Mouse (Mus musculus): ENCODE data around the gene Steap3.

The Steap3 gene

GRCm38 (mm10) chr1:120231334-120231733 lies 41.2 kb downstream of the Steap3 start:
- no peaks in the 10 kb centered on the region for H3K27me3 ChIP-seq (ENCODE audit: insufficient read depth, low read length)
- H3K36me3 ChIP-seq (ENCODE audit: insufficient read depth, low read length): peaks cover 22% of the 10 kb centered on the region
- H3K9me3 ChIP-seq (ENCODE audit: low read length): peaks cover 8% of the 10 kb centered on the region
- no peak overlapping the region for H3K4me3 ChIP-seq (replicated peaks; ENCODE audit: low read length)
- TF ChIP-seq POU5F1 (IDR thresholded peaks at IDR 0.05; ENCODE audit: borderline replicate concordance, low read length) (no peak), CTCF (conservative IDR thresholded peaks at IDR 0.05; ENCODE audit: low read length) (peak; percentile 24; the same call in 1 of the 2 replicates)
- H3K4me1 ChIP-seq (replicated peaks; ENCODE audit: low read depth, low read length): no peaks in the 10 kb centered on the region; the same call in 1 of the 2 replicates

GRCm38 (mm10) chr1:120229723-120230471 lies 42.6 kb downstream of the Steap3 start:
- H3K27me3 ChIP-seq (ENCODE audit: insufficient read depth, low read length): no peaks in the 10 kb centered on the region
- no peak for TF ChIP-seq NANOG (IDR thresholded peaks at IDR 0.05; ENCODE audit: borderline replicate concordance, low read length)
- TF ChIP-seq POU5F1 (IDR thresholded peaks at IDR 0.05; ENCODE audit: borderline replicate concordance, low read length): no peak
- no peak for TF ChIP-seq CTCF (conservative IDR thresholded peaks at IDR 0.05; ENCODE audit: low read length)
- no peaks in the 10 kb centered on the region; the same call in 1 of the 2 replicates for H3K4me1 ChIP-seq (replicated peaks; ENCODE audit: low read depth, low read length)
- peaks cover 8% of the 10 kb centered on the region for H3K9me3 ChIP-seq (ENCODE audit: low read length)
- H3K36me3 ChIP-seq (ENCODE audit: insufficient read depth, low read length): peaks cover 22% of the 10 kb centered on the region
- no peak overlapping the region for H3K4me3 ChIP-seq (replicated peaks; ENCODE audit: low read length)

DNA sequence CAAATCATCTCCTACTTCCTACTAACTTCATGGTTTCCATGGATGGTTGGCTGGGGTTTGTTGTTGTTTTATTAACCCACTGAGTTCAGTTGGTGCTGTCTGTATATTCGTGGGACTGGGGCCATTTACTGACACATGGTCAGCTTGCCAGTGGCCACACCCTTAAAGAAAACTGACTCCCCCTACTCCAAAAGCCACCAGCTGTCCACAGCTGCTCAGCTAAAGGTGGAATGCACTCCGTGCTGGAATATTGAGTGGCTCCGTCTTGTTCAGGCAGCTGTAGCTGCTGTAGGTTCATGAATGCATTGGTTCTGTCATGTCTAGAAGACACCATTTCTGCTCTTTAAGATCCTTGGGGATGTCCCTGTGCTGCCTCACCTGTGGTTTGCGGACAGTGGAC lies 48.9 kb downstream of the Steap3 start:
- Histone ChIP-seq H3K4me1 (replicated peaks; ENCODE audit: low read depth, low read length) (no peaks in the 10 kb centered on the region), H3K4me3 (replicated peaks; ENCODE audit: low read length) (no peak overlapping the region), H3K9me3 (ENCODE audit: low read length) (no peaks in the 10 kb centered on the region), H3K27me3 (ENCODE audit: insufficient read depth, low read length) (no peaks in the 10 kb centered on the region), H3K36me3 (ENCODE audit: insufficient read depth, low read length) (no peaks in the 10 kb centered on the region)
- TF ChIP-seq NANOG (IDR thresholded peaks at IDR 0.05; ENCODE audit: borderline replicate concordance, low read length) (no peak), CTCF (conservative IDR thresholded peaks at IDR 0.05; ENCODE audit: low read length) (no peak), POU5F1 (IDR thresholded peaks at IDR 0.05; ENCODE audit: borderline replicate concordance, low read length) (no peak)

- Histone ChIP-seq H3K4me1 (replicated peaks; ENCODE audit: low read depth, low read length) (no peaks in the 10 kb centered on the region), H3K27me3 (ENCODE audit: insufficient read depth, low read length) (no peaks in the 10 kb centered on the region), H3K4me3 (replicated peaks; ENCODE audit: low read length) (no peak overlapping the region), H3K36me3 (ENCODE audit: insufficient read depth, low read length) (no peaks in the 10 kb centered on the region), H3K9me3 (ENCODE audit: low read length) (no peaks in the 10 kb centered on the region)
- TF ChIP-seq NANOG (IDR thresholded peaks at IDR 0.05; ENCODE audit: borderline replicate concordance, low read length): no peak
- no peak for TF ChIP-seq POU5F1 (IDR thresholded peaks at IDR 0.05; ENCODE audit: borderline replicate concordance, low read length)
- no peak for TF ChIP-seq CTCF (conservative IDR thresholded peaks at IDR 0.05; ENCODE audit: low read length)
Observed at GRCm38 (mm10) chr1:120221285-120221684, 51.2 kb downstream of the Steap3 start.

DNA sequence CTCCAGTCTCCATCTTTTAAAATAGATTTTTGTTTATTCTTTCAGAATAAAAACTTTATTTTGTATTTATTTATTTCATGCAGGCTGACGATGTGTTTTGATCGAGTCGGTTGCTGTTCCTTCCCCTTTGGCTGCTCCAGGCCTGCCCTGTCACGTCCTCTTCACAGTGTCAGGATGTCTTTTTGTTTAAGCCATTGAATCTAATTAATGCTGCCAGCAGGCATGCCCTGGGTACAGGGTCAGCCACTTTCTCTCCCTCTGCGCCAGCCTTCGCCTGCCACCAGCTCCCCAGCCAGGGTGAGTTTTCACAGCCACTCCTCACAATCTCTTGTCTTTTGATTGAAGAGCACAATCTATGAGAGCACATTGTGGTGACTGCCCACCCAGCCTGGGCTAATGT lies 51.7 kb downstream of the Steap3 start:
- Histone ChIP-seq H3K27me3 (ENCODE audit: insufficient read depth, low read length) (no peaks in the 10 kb centered on the region), H3K36me3 (ENCODE audit: insufficient read depth, low read length) (no peaks in the 10 kb centered on the region), H3K4me3 (replicated peaks; ENCODE audit: low read length) (no peak overlapping the region), H3K9me3 (ENCODE audit: low read length) (no peaks in the 10 kb centered on the region), H3K4me1 (replicated peaks; ENCODE audit: low read depth, low read length) (no peaks in the 10 kb centered on the region)
- TF ChIP-seq CTCF (conservative IDR thresholded peaks at IDR 0.05; ENCODE audit: low read length) (no peak), POU5F1 (IDR thresholded peaks at IDR 0.05; ENCODE audit: borderline replicate concordance, low read length) (no peak), NANOG (IDR thresholded peaks at IDR 0.05; ENCODE audit: borderline replicate concordance, low read length) (no peak)

GRCm38 (mm10) chr1:120208502-120209230 lies 63.8 kb downstream of the Steap3 start:
- peaks cover 4% of the 10 kb centered on the region for H3K4me1 ChIP-seq (replicated peaks; ENCODE audit: low read depth, low read length)
- H3K36me3 ChIP-seq (ENCODE audit: insufficient read depth, low read length): no peaks in the 10 kb centered on the region
- TF ChIP-seq CTCF (conservative IDR thresholded peaks at IDR 0.05; ENCODE audit: low read length) (no peak), NANOG (IDR thresholded peaks at IDR 0.05; ENCODE audit: borderline replicate concordance, low read length) (no peak)
- no peaks in the 10 kb centered on the region for H3K9me3 ChIP-seq (ENCODE audit: low read length)
- 0 out of 2 replicates have a peak, but pooled peaks cover 5% of the 10 kb centered on the region for H3K27me3 ChIP-seq (ENCODE audit: insufficient read depth, low read length)
- no peak overlapping the region for H3K4me3 ChIP-seq (replicated peaks; ENCODE audit: low read length)

DNA sequence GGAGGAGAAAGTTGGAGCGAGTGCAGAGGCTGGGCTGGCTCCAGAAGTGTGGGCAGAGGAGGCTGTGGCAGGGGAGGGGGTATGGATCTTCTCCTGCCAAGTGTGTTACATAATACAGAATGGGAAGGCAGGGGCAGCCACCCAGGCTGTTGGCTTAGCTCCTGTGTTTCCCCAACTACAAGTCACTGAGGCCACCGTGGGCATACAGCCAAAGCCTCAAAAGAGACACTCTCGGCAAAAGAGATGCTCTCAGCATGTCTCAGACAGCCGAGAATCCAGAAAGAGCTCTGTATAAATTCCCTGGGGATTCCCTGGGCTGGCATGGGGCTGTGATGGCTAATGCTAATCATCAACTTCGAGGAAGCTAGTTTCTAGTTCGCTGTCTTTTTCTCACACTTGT lies 64.9 kb downstream of the Steap3 start:
- H3K9me3 ChIP-seq (ENCODE audit: low read length): no peaks in the 10 kb centered on the region
- H3K4me3 ChIP-seq (replicated peaks; ENCODE audit: low read length): no peak overlapping the region
- TF ChIP-seq NANOG (IDR thresholded peaks at IDR 0.05; ENCODE audit: borderline replicate concordance, low read length): no peak
- no peak for TF ChIP-seq POU5F1 (IDR thresholded peaks at IDR 0.05; ENCODE audit: borderline replicate concordance, low read length)
- TF ChIP-seq CTCF (conservative IDR thresholded peaks at IDR 0.05; ENCODE audit: low read length): no peak
- peaks cover 5% of the 10 kb centered on the region; the same call in 1 of the 2 replicates for H3K27me3 ChIP-seq (ENCODE audit: insufficient read depth, low read length)
- no peaks in the 10 kb centered on the region for H3K36me3 ChIP-seq (ENCODE audit: insufficient read depth, low read length)
- peaks cover 4% of the 10 kb centered on the region for H3K4me1 ChIP-seq (replicated peaks; ENCODE audit: low read depth, low read length)

GRCm38 (mm10) chr1:120204834-120205233 lies 67.7 kb downstream of the Steap3 start:
- H3K4me1 ChIP-seq (replicated peaks; ENCODE audit: low read depth, low read length): peaks cover 4% of the 10 kb centered on the region
- TF ChIP-seq NANOG (IDR thresholded peaks at IDR 0.05; ENCODE audit: borderline replicate concordance, low read length): no peak
- no peak for TF ChIP-seq CTCF (conservative IDR thresholded peaks at IDR 0.05; ENCODE audit: low read length)
- 0 out of 2 replicates have a peak, but pooled peaks have one; percentile 12 for TF ChIP-seq POU5F1 (IDR thresholded peaks at IDR 0.05; ENCODE audit: borderline replicate concordance, low read length)
- no peaks in the 10 kb centered on the region for H3K36me3 ChIP-seq (ENCODE audit: insufficient read depth, low read length)
- H3K4me3 ChIP-seq (replicated peaks; ENCODE audit: low read length): no peak overlapping the region
- peaks cover 1% of the 10 kb centered on the region; the same call in 1 of the 2 replicates for H3K27me3 ChIP-seq (ENCODE audit: insufficient read depth, low read length)
- no peaks in the 10 kb centered on the region for H3K9me3 ChIP-seq (ENCODE audit: low read length)
